ENCODE assay signal across 18 mouse cellular contexts in genomic region chr17:28806770-28807169, GRCm38 (mm10). TPM values are rescaled to one million over a fixed set of nuclear protein-coding genes. Genes with fewer than 3 reads are reported as not detected.
"Had no signal": no experiment of that assay in that cellular context is flagged by ENCODE, and none has a peak within 500 bp of the region (broad histone marks: within the 10 kb centered on the region; RNA-seq: fewer than 3 reads in every experiment).

No protein-coding gene starts in this region.

- H3K4me3 ChIP-seq: limb, embryonic 12.5 days; myocyte; neural tube, embryonic 15.5 days had no signal

- H3K9me3 ChIP-seq: limb, embryonic 12.5 days; neural tube, embryonic 15.5 days had no signal

- H3K4me2 ChIP-seq: limb, embryonic 12.5 days; lung, embryonic 14.5 days; neural tube, embryonic 15.5 days had no signal

- H3K27ac ChIP-seq: kidney, postnatal 0 days; limb, embryonic 12.5 days; macrophage; neural tube, embryonic 15.5 days had no signal

- H3K9ac ChIP-seq: limb, embryonic 12.5 days; lung, embryonic 14.5 days; neural tube, embryonic 15.5 days had no signal

- H3K27me3 ChIP-seq: limb, embryonic 12.5 days; neural tube, embryonic 15.5 days had no signal

- DNase-seq: kidney, adult 9 months; kidney, postnatal 36 days; layer of hippocampus, adult 9-11 months; layer of hippocampus, postnatal 36 days; lung, embryonic 14.5 days; lung, postnatal 10 days; midbrain, embryonic 14.5 days; right cerebral cortex, adult 18-20 months; right cerebral cortex, postnatal 25 days; thymus, adult 18-20 months; thymus, postnatal 14 days had no signal

RNA-seq across cellular contexts. Expression of gene Pnpla1, which starts 51.4 kb away (rescaled TPM):
- total RNA-seq: liver, adult 2 months had no signal
- polyA plus RNA-seq: kidney, postnatal 0 days; limb, embryonic 12.5 days; liver, adult 2 months; macrophage; midbrain, embryonic 14.5 days; myocyte; neural tube, embryonic 11.5 days had no signal
